Mouse (Mus musculus): ENCODE measurements around the gene Tlr9.

DNA sequence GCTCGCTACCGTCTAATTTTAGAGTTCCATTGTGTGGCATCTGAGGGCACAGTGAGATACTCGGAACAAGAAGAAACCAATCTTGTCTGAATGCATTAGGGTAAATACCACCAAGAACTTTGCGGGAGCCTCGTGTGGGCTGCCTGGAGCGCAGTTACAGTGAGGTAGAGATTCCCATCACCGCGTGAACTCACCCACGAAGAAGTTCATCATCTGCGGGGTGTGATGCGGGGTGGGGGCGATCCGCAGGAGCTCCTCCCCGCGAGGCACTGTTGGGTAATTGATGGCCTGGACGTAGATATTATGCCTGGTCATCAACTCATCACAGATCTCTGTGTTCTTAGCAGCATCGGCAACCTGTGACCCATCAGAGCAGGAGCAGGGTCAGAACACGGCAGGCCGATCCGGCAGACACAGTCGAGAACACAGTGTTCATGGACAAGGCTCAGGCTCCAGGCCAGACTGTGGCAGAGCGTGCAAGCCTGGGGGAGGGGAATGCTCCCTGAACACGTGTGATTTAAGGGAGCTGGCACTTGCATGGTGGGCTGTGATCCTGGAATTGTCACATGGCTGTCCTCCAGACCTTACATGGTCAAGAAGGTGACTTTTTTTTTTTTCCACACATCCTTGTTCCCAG, 12.9 kb downstream of the Tlr9 start:
- no peak for TF ChIP-seq CTCF (IDR thresholded peaks at IDR 0.05; ENCODE audit: insufficient read depth, low read depth, low read length)
- no peak for TF ChIP-seq POLR2A (IDR thresholded peaks at IDR 0.05; ENCODE audit: insufficient read depth, low read depth, low read length)
